Mouse (Mus musculus) bone marrow macrophage, adult 2 months (primary cell): ENCODE measurements around the gene Cd3e.

Experiments used
- CTCF ChIP-seq: IDR thresholded peaks from 2 replicates; pipeline ENCODE4 v1.5.1; 2012; ENCODE audit warnings: low read depth, mild to moderate bottlenecking, low read length, moderate library complexity
- POLR2A ChIP-seq: IDR thresholded peaks from 2 replicates; pipeline ENCODE4 v1.6.1; 2012; ENCODE audit warnings: mild to moderate bottlenecking, low read depth, low read length, borderline replicate concordance

- TF ChIP-seq POLR2A, result no peak
- TF ChIP-seq CTCF, result no peak
These were observed at the start of gene Cd3e for GRCm38 (mm10) chr9:45009180-45010078.
